Mouse (Mus musculus): ENCODE data around the gene Zfp651. TPM values are rescaled to one million over a fixed set of nuclear protein-coding genes. Genes with fewer than 3 reads are reported as not detected.

The Zfp651 gene
- polyA plus RNA-seq, 1 experiment from 2014 or later = 14.9 TPM

- Histone ChIP-seq H3K9ac (no peak overlapping the region), H3K4me3 (no peak overlapping the region), H3K9me3 (replicated peaks) (no peaks in the 10 kb centered on the region), H3K4me1 (replicated peaks) (peaks cover 31% of the 10 kb centered on the region), H3K27me3 (replicated peaks) (no peaks in the 10 kb centered on the region), H3K36me3 (peaks cover 54% of the 10 kb centered on the region), H3K27ac (ENCODE audit: poor library complexity, severe bottlenecking) (no peak overlapping the region), H3K4me2 (no peak overlapping the region)
- 85% methylated on average over 25 of the region's 25 CpGs for whole genome bisulfite sequencing
- ATAC-seq (ENCODE audit: insufficient number of reproducible peaks, low FRiP score) = no peak
Observed at GRCm38 (mm10) chr9:121762761-121763160, 3.6 kb downstream of the Zfp651 start.

GRCm38 (mm10) chr9:121763716-121764115, 4.6 kb downstream of the Zfp651 start:
- Histone ChIP-seq H3K27ac (ENCODE audit: poor library complexity, severe bottlenecking) (no peak overlapping the region), H3K9ac (no peak overlapping the region), H3K4me1 (replicated peaks) (peaks cover 21% of the 10 kb centered on the region), H3K36me3 (peaks cover 64% of the 10 kb centered on the region), H3K4me2 (no peak overlapping the region), H3K4me3 (no peak overlapping the region), H3K27me3 (replicated peaks) (no peaks in the 10 kb centered on the region), H3K9me3 (replicated peaks) (no peaks in the 10 kb centered on the region)
- 87% methylated on average over 19 of the region's 19 CpGs for WGBS
- ATAC-seq (ENCODE audit: insufficient number of reproducible peaks, low FRiP score) = no peak

DNA sequence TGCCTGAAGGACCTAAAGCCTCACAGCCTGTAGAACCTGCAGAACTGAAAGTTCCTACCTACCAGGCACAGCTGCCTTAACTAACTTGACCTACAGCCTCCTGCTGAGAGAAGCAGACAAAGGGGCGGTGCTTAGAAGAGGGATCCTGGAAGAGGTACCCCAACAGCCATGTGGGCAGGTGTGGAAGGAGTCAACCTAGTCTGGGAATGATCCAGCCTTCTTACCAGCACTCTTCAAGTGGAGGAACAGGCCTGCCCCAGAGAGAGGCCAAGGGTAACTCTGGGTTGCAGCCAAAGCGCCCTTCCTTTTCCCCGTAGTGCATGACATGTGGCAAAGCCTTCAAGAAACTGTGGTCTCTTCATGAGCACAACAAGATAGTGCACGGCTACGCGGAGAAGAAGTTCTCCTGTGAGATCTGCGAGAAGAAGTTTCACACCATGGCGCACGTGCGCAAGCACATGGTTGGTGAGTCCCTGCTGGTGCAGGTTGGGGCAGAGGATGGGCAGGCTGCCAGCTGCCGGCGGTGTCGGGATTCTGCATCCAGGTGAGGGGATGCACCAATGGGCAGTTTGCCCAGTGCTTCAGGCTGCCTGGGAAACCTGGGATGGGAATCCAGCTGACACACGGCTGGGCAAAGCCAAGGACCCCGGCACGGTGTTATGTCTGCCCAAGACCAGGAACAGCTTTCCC, 6.2 kb downstream of the Zfp651 start:
- H3K27ac ChIP-seq (ENCODE audit: poor library complexity, severe bottlenecking) = no peak overlapping the region
- no peak overlapping the region for H3K4me2 ChIP-seq
- H3K4me3 ChIP-seq = no peak overlapping the region
- H3K27me3 ChIP-seq (replicated peaks) = no peaks in the 10 kb centered on the region
- ATAC-seq (ENCODE audit: insufficient number of reproducible peaks, low FRiP score) = no peak
- H3K36me3 ChIP-seq = peaks cover 68% of the 10 kb centered on the region
- WGBS = 90% methylated on average over 16 of the region's 16 CpGs
- peaks cover 19% of the 10 kb centered on the region for H3K4me1 ChIP-seq (replicated peaks)
- H3K9ac ChIP-seq = no peak overlapping the region
- no peaks in the 10 kb centered on the region for H3K9me3 ChIP-seq (replicated peaks)

DNA sequence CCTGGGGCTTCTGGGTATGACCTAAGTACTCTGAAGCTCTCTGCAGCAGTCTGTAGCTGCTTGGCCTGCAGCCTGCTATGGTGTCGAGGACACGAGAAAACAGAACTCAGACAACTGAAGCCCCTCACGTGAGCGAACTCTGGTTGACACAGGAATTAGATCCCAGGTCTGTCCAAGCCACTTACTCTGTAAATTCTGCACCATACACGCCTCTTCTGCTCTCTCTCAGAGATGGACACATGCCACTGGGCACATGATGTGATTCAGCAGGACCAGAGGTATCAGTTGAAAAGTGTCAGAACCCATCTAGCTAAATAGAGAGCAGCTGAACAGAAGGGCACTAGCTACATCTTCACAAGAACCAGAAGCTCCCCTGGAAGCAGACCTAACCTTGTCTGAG, 13.3 kb downstream of the Zfp651 start:
- Histone ChIP-seq H3K4me1 (replicated peaks) (peaks cover 14% of the 10 kb centered on the region), H3K27ac (ENCODE audit: poor library complexity, severe bottlenecking) (no peak overlapping the region), H3K9ac (no peak overlapping the region), H3K36me3 (peaks cover 17% of the 10 kb centered on the region), H3K4me2 (no peak overlapping the region), H3K4me3 (no peak overlapping the region), H3K9me3 (replicated peaks) (no peaks in the 10 kb centered on the region), H3K27me3 (replicated peaks) (peaks cover 26% of the 10 kb centered on the region)
- 57% methylated on average over 5 of the region's 5 CpGs for WGBS
- no peak for ATAC-seq (ENCODE audit: insufficient number of reproducible peaks, low FRiP score)

GRCm38 (mm10) chr9:121775951-121776350, 16.8 kb downstream of the Zfp651 start:
- no peak overlapping the region for H3K4me3 ChIP-seq
- no peak overlapping the region for H3K4me2 ChIP-seq
- 79% methylated on average over 10 of the region's 10 CpGs for WGBS
- no peak overlapping the region for H3K9ac ChIP-seq
- no peak for ATAC-seq (ENCODE audit: insufficient number of reproducible peaks, low FRiP score)
- H3K27me3 ChIP-seq (replicated peaks) = peaks cover 62% of the 10 kb centered on the region
- H3K9me3 ChIP-seq (replicated peaks) = no peaks in the 10 kb centered on the region
- peaks cover 28% of the 10 kb centered on the region for H3K4me1 ChIP-seq (replicated peaks)
- H3K27ac ChIP-seq (ENCODE audit: poor library complexity, severe bottlenecking) = no peak overlapping the region
- H3K36me3 ChIP-seq = no peaks in the 10 kb centered on the region

GRCm38 (mm10) chr9:121776511-121776910, 17.4 kb downstream of the Zfp651 start:
- Histone ChIP-seq H3K36me3 (no peaks in the 10 kb centered on the region), H3K9me3 (replicated peaks) (no peaks in the 10 kb centered on the region), H3K4me3 (no peak overlapping the region), H3K27ac (ENCODE audit: poor library complexity, severe bottlenecking) (no peak overlapping the region), H3K4me2 (no peak overlapping the region), H3K4me1 (replicated peaks) (peaks cover 28% of the 10 kb centered on the region), H3K27me3 (replicated peaks) (peaks cover 62% of the 10 kb centered on the region), H3K9ac (no peak overlapping the region)
- no peak for ATAC-seq (ENCODE audit: insufficient number of reproducible peaks, low FRiP score)
- WGBS = 62% methylated on average over 7 of the region's 7 CpGs

DNA sequence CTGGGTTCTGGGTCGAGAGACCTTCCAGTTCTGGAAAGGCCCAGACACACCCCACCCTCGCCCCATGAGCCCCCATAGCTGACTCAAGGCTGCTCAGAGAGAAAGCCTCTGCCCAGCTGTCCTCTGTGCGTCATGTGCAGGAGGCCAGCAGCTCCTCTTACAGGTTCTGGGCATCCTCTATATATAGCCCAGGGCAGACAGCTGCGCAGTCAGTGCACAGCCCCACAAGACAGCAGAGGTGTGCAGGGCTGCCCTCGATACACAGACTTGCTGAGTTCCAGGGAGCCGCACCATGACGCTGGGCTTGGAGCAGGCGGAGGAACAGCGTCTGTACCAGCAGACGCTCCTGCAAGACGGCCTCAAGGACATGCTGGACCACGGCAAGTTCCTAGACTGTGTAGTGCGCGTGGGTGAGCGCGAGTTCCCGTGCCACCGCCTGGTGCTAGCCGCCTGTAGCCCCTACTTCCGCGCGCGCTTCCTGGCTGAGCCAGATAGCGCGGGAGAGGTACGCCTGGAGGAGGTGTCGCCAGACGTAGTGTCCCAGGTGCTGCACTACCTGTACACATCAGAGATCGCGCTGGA, 18.4 kb downstream of the Zfp651 start, which contains the start of gene Klhl40:
TSS of gene Klhl40 (plus strand) at position 124 of the 582 bp plus-strand sequence.
- Histone ChIP-seq H3K9ac (peak within 1 kb of the TSS; percentile 39), H3K36me3 (no peaks in the 10 kb centered on the region), H3K4me1 (replicated peaks) (peaks cover 28% of the 10 kb centered on the region), H3K4me3 (peak within 1 kb of the TSS; percentile 43), H3K27me3 (replicated peaks) (peaks cover 69% of the 10 kb centered on the region), H3K9me3 (replicated peaks) (no peaks in the 10 kb centered on the region), H3K27ac (ENCODE audit: poor library complexity, severe bottlenecking) (no peak within 1 kb of the TSS), H3K4me2 (peak within 1 kb of the TSS; percentile 79)
- 0 out of 2 replicates have a peak, but pooled peaks have one; percentile 38 for ATAC-seq (ENCODE audit: insufficient number of reproducible peaks, low FRiP score)
- WGBS = 14% methylated on average over 30 of the region's 30 CpGs

DNA sequence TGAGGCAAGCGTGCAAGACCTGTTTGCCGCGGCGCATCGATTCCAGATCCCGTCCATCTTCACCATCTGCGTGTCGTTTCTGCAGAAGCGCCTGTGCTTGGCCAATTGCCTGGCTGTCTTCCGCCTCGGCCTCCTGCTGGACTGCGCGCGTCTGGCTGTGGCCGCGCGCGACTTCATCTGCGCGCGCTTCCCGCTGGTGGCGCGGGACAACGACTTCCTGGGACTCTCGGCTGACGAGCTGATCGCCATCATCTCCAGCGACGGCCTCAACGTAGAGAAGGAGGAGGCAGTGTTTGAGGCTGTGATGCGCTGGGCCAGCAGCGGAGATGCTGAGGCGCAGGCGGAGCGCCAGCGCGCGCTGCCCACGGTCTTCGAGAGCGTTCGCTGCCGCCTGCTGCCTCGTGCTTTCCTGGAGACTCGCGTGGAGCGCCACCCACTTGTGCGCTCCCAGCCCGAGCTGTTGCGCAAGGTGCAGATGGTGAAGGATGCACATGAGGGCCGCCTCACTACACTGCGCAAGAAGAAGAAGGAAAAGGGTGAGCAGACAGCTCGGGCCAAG, 19.0 kb downstream of the Zfp651 start:
- H3K36me3 ChIP-seq = no peaks in the 10 kb centered on the region
- peak overlapping the region; percentile 39 for H3K9ac ChIP-seq
- peak overlapping the region; percentile 43 for H3K4me3 ChIP-seq
- 14% methylated on average over 54 of the region's 54 CpGs for WGBS
- no peaks in the 10 kb centered on the region for H3K9me3 ChIP-seq (replicated peaks)
- peak overlapping the region; percentile 79 for H3K4me2 ChIP-seq
- peaks cover 28% of the 10 kb centered on the region for H3K4me1 ChIP-seq (replicated peaks)
- no peak overlapping the region for H3K27ac ChIP-seq (ENCODE audit: poor library complexity, severe bottlenecking)
- peaks cover 71% of the 10 kb centered on the region for H3K27me3 ChIP-seq (replicated peaks)
- no peak for ATAC-seq (ENCODE audit: insufficient number of reproducible peaks, low FRiP score)

GRCm38 (mm10) chr9:121784801-121785200, 25.7 kb downstream of the Zfp651 start:
- no peaks in the 10 kb centered on the region for H3K9me3 ChIP-seq (replicated peaks)
- no peak overlapping the region for H3K4me3 ChIP-seq
- WGBS = 78% methylated on average over 12 of the region's 12 CpGs
- no peak for ATAC-seq (ENCODE audit: insufficient number of reproducible peaks, low FRiP score)
- H3K4me2 ChIP-seq = no peak overlapping the region
- H3K9ac ChIP-seq = no peak overlapping the region
- H3K27ac ChIP-seq (ENCODE audit: poor library complexity, severe bottlenecking) = no peak overlapping the region
- H3K4me1 ChIP-seq (replicated peaks) = no peaks in the 10 kb centered on the region
- H3K36me3 ChIP-seq = no peaks in the 10 kb centered on the region
- peaks cover 40% of the 10 kb centered on the region for H3K27me3 ChIP-seq (replicated peaks)

DNA sequence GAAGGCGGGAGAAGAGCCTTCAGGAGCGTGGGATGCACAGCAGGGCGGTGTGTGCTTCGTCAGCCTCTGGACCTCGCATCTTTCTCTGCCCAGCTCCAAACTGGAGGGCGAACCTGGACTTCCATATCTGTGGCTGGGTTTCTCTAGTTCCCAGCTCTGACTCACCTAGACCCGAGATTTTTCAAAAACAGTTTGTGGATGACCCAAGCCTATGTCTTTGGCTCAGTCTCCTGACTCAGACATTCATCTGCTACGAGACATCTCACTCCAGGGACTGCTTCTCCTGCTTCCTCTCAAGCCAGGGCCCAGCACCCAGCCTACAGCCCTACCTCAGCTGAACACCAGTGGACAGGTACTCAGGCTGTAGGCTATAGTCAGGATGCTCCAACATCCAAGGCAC, 26.1 kb downstream of the Zfp651 start:
- no peak for ATAC-seq (ENCODE audit: insufficient number of reproducible peaks, low FRiP score)
- WGBS = 78% methylated on average over 8 of the region's 8 CpGs
- H3K27me3 ChIP-seq (replicated peaks) = peaks cover 35% of the 10 kb centered on the region
- no peaks in the 10 kb centered on the region for H3K36me3 ChIP-seq
- no peaks in the 10 kb centered on the region for H3K4me1 ChIP-seq (replicated peaks)
- no peak overlapping the region for H3K4me3 ChIP-seq
- H3K9me3 ChIP-seq (replicated peaks) = no peaks in the 10 kb centered on the region
- no peak overlapping the region for H3K27ac ChIP-seq (ENCODE audit: poor library complexity, severe bottlenecking)
- no peak overlapping the region for H3K4me2 ChIP-seq
- H3K9ac ChIP-seq = no peak overlapping the region

DNA sequence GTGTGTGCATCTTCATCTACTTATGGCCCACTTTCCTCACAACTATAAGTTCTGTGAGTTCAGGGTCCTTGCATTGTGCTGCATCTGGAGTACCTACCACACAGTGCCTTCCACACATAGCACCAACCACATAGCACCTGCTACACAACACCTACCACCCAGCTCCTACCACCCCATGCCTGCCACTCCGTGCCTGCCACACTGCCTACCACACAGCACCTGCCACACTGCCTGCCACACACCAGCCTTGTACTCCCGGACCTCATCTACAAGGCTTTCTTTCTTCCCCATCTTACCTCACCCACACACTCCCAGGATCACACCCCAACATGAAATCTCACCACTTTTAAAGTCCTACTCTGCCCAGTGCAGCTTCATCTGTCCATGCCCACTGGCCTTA, 27.2 kb downstream of the Zfp651 start:
- no peak overlapping the region for H3K4me3 ChIP-seq
- no peak overlapping the region for H3K4me2 ChIP-seq
- no peaks in the 10 kb centered on the region for H3K9me3 ChIP-seq (replicated peaks)
- 63% methylated on average over 2 of the region's 2 CpGs for WGBS
- no peak overlapping the region for H3K27ac ChIP-seq (ENCODE audit: poor library complexity, severe bottlenecking)
- peaks cover 28% of the 10 kb centered on the region for H3K27me3 ChIP-seq (replicated peaks)
- ATAC-seq (ENCODE audit: insufficient number of reproducible peaks, low FRiP score) = no peak
- peaks cover 10% of the 10 kb centered on the region for H3K4me1 ChIP-seq (replicated peaks)
- no peak overlapping the region for H3K9ac ChIP-seq
- no peaks in the 10 kb centered on the region for H3K36me3 ChIP-seq
